Comparison of ENCODE assay signal across 32 mouse cellular contexts in genomic region chr6:106979755-106980154, GRCm38 (mm10).
"Had no signal": no experiment of that assay in that cellular context is flagged by ENCODE, and none has a peak within 500 bp of the region (broad histone marks: within the 10 kb centered on the region; RNA-seq: fewer than 3 reads in every experiment).

No protein-coding gene starts in this region.

- H3K36me3 ChIP-seq: heart, embryonic 12.5 days; heart, embryonic 13.5 days; heart, embryonic 15.5 days; hindbrain, embryonic 10.5 days; hindbrain, embryonic 12.5 days; hindbrain, embryonic 13.5 days; hindbrain, embryonic 15.5 days; intestine, embryonic 15.5 days; kidney, embryonic 15.5 days had no signal

- H3K9ac ChIP-seq: heart, embryonic 12.5 days; heart, embryonic 13.5 days; heart, embryonic 15.5 days; hindbrain, embryonic 12.5 days; hindbrain, embryonic 13.5 days; hindbrain, embryonic 14.5 days; hindbrain, embryonic 15.5 days; intestine, embryonic 15.5 days; kidney, embryonic 15.5 days had no signal

- H3K4me3 ChIP-seq: heart, embryonic 12.5 days; heart, embryonic 13.5 days; heart, embryonic 15.5 days; hindbrain, embryonic 10.5 days; hindbrain, embryonic 12.5 days; hindbrain, embryonic 13.5 days; hindbrain, embryonic 15.5 days; intestine, embryonic 15.5 days; kidney, embryonic 15.5 days; layer of hippocampus, adult 2 months; left cerebral cortex, adult 2 months had no signal

- DNase-seq: heart, postnatal 10 days; heart, postnatal 14 days; heart, postnatal 4 days; kidney, adult 11 months; kidney, adult 18-20 months; kidney, adult 2 months; kidney, adult 8-10 months; kidney, adult 9 months; kidney, postnatal 10 days; kidney, postnatal 14 days; kidney, postnatal 36 days; kidney, postnatal 4 days; layer of hippocampus, adult 9-11 months; layer of hippocampus, postnatal 36 days had no signal

- H3K27ac ChIP-seq: heart, embryonic 13.5 days; heart, embryonic 15.5 days; hindbrain, embryonic 10.5 days; hindbrain, embryonic 12.5 days; hindbrain, embryonic 13.5 days; hindbrain, embryonic 14.5 days; hindbrain, embryonic 15.5 days; hindbrain, postnatal 0 days; intestine, embryonic 15.5 days; kidney, embryonic 15.5 days; kidney, postnatal 0 days; layer of hippocampus, adult 2 months; left cerebral cortex, adult 2 months had no signal

- H3K4me2 ChIP-seq: heart, embryonic 12.5 days; heart, embryonic 13.5 days; heart, embryonic 15.5 days; hindbrain, embryonic 12.5 days; hindbrain, embryonic 13.5 days; hindbrain, embryonic 14.5 days; hindbrain, embryonic 15.5 days; intestine, embryonic 15.5 days; kidney, embryonic 15.5 days had no signal

- H3K9me3 ChIP-seq: heart, embryonic 13.5 days; heart, embryonic 15.5 days; hindbrain, embryonic 10.5 days; hindbrain, embryonic 12.5 days; hindbrain, embryonic 13.5 days; hindbrain, embryonic 15.5 days; intestine, embryonic 15.5 days; kidney, embryonic 15.5 days had no signal

- H3K4me1 ChIP-seq: heart, embryonic 12.5 days; heart, embryonic 13.5 days; heart, embryonic 15.5 days; hindbrain, embryonic 13.5 days; hindbrain, embryonic 15.5 days; intestine, embryonic 15.5 days; kidney, embryonic 15.5 days had no signal

- ATAC-seq: hindbrain, embryonic 16.5 days; hindbrain, postnatal 0 days; inflammation-experienced regulatory T-cells, adult 6 months; intestine, embryonic 15.5 days; intestine, embryonic 16.5 days; intestine, postnatal 0 days had no signal

- H3K27me3 ChIP-seq: heart, embryonic 12.5 days; heart, embryonic 13.5 days; heart, embryonic 15.5 days; hindbrain, embryonic 12.5 days; hindbrain, embryonic 13.5 days; hindbrain, embryonic 15.5 days; intestine, embryonic 15.5 days; kidney, embryonic 15.5 days had no signal
